Mouse (Mus musculus) kidney, postnatal 0 days (tissue): ENCODE results near the gene Mast4. TPM values are rescaled to one million over a fixed set of nuclear protein-coding genes. Genes with fewer than 3 reads are reported as not detected.

Experiments
- ATAC-seq: fragments of 200-750 bp; cut with Nextera tagmentation; replicated peaks from 2 replicates; pipeline ENCODE4 v1.8.0; 2017; ENCODE audit warnings: low read depth, moderate number of reproducible peaks, moderate TSS enrichment, moderate library complexity; ENCODE audit not compliant: low FRiP score
- DNase-seq: peaks from one replicate; pipeline ENCODE4 v3.0.0-alpha.2; 2016; ENCODE audit warnings: low spot score
- H3K27ac ChIP-seq: fragments of 300-500 bp; sonication (generic); 2 replicates; pipeline ENCODE4 v1.5.1; 2014; ENCODE audit warnings: mild to moderate bottlenecking
- H3K27me3 ChIP-seq: fragments of 300-500 bp; sonication (generic); 2 replicates; pipeline ENCODE4 v1.6.1; 2014; ENCODE audit warnings: low read length, mixed read lengths; ENCODE audit not compliant: insufficient read depth
- H3K36me3 ChIP-seq: fragments of 300-500 bp; sonication (generic); 2 replicates; pipeline ENCODE4 v1.6.1; 2014; ENCODE audit warnings: low read length, mixed read lengths; ENCODE audit not compliant: insufficient read depth
- H3K4me1 ChIP-seq: fragments of 300-500 bp; sonication (generic); replicated peaks from 2 replicates; pipeline ENCODE4 v1.6.1; 2014; ENCODE audit warnings: antibody characterized with exemption, low read length, mixed read lengths; ENCODE audit not compliant: insufficient read depth
- H3K4me2 ChIP-seq: fragments of 300-500 bp; sonication (generic); 2 replicates; pipeline ENCODE4 v1.6.1; 2014; ENCODE audit warnings: mild to moderate bottlenecking, low read length, moderate library complexity, mixed read lengths
- H3K4me3 ChIP-seq: fragments of 300-500 bp; sonication (generic); replicated peaks from 2 replicates; pipeline ENCODE4 v1.5.1; 2014; ENCODE audit warnings: low read depth, low read length
- H3K9ac ChIP-seq: fragments of 300-500 bp; sonication (generic); 2 replicates; pipeline ENCODE4 v1.6.1; 2014; ENCODE audit warnings: low read depth, low read length
- H3K9me3 ChIP-seq: fragments of 300-500 bp; sonication (generic); replicated peaks from 2 replicates; pipeline ENCODE4 v1.6.1; 2016; ENCODE audit warnings: low read length, inconsistent platforms, mixed read lengths
- CTCF ChIP-seq: IDR thresholded peaks from 2 replicates; pipeline ENCODE4 v1.5.1; 2016; ENCODE audit warnings: antibody characterized with exemption, low read depth, mild to moderate bottlenecking, moderate library complexity
- whole genome bisulfite sequencing: fragments of 180-500 bp; shearing (Covaris S2); extraction: QIAGEN DNeasy Blood & Tissue Kit; methylation state at CpG from one replicate; pipeline ENCODE4 v1.1.7; 2014; 5-methylcytosine and 5-hydroxymethylcytosine counted together
- polyA plus RNA-seq: library from polyadenylated mRNA; unstranded; fragments of >200 nt; fragmentation: Nextera tagmentation; extraction: Ambion mirVana; gene quantifications from 2 replicates; pipeline ENCODE4 v1.2.1, GENCODE M21; 2015

Mast4 gene
- polyA plus RNA-seq, 1 experiment from 2014 or later = 10.6 TPM

DNA sequence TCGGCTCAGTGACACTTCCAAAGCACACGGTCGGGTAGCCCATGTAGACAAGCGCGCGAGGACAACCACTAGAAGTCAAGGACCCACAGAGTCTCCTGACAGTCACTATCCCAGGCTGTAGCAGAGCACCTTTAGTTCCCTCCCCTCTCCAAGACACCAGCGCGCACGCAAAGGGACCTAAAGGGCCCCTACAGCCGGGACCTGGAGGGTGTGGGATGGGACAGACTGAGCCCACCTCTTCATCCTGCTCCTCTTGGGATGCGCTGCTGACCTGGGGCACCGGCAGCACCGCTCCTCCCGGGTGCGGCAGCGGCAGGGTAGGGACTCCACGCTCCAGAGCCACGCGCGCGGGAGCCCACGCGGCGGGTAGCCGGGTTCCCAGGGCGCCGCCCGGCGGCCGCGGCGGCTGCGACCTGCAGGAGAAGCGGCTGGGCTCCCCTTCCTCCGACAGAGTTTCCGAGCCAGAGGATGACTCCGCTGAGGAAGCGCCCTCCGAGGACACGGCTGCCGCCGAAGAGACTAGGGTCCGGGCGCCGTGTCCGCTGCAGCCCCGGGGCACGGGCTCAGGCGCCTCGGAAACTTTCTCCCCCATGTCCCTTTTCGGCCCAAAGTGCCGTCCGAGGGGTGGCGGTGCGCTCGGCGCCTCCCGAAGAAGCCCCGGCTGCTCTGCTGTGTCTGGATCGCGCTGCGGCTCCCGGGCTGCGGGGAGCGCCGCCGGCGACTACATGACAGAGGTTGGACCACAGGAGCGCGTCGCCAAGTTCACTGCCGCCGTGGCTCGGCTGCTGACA is 501 bp downstream of the Mast4 start:
- Histone ChIP-seq H3K27me3 (peaks cover 6% of the 10 kb centered on the region; the same call in 1 of the 2 replicates), H3K4me3 (peak overlapping the region; percentile 64), H3K27ac (no peak overlapping the region), H3K4me1 (peaks cover 13% of the 10 kb centered on the region; the same call in 1 of the 2 replicates), H3K9me3 (no peaks in the 10 kb centered on the region), H3K4me2 (peak overlapping the region; percentile 98), H3K36me3 (no peaks in the 10 kb centered on the region), H3K9ac (peak overlapping the region; percentile 58)
- TF ChIP-seq CTCF = 0 out of 2 replicates have a peak, but pooled peaks have one; percentile 5
- under 1% methylated on average over 73 of the region's 74 CpGs for WGBS
- DNase-seq = peak; percentile 46
- peak; percentile 43 for ATAC-seq

DNA sequence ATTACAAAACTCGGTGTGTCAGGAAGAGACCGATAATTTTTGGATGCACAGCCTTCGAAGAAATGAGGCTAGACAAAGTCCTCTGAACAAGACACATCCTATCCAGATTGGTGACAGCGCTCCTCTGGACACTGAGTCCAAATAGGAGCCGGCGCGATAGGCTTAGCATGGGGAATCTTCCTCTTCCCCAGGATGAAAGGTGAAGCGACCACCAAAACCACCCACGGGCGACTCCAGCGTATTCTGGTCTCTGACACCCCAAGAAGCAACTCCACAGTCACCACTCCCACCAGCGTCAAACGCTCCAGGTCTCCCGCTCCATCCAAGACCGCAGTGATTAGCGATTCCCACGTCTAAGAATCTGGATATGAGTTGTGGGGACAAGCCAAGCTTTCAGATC is 1.1 kb downstream of the Mast4 start:
- ATAC-seq (no peak), DNase-seq (no peak)
- no peak overlapping the region; the same call in 1 of the 2 replicates for H3K9ac ChIP-seq
- TF ChIP-seq CTCF = no peak
- peak overlapping the region; percentile 98 for H3K4me2 ChIP-seq
- no peaks in the 10 kb centered on the region for H3K9me3 ChIP-seq
- 1% methylated on average over 17 of the region's 17 CpGs for WGBS
- no peak overlapping the region for H3K27ac ChIP-seq
- H3K36me3 ChIP-seq = no peaks in the 10 kb centered on the region
- H3K4me3 ChIP-seq = peak overlapping the region; percentile 64
- peaks cover 6% of the 10 kb centered on the region; the same call in 1 of the 2 replicates for H3K27me3 ChIP-seq
- peaks cover 14% of the 10 kb centered on the region; the same call in 1 of the 2 replicates for H3K4me1 ChIP-seq

DNA sequence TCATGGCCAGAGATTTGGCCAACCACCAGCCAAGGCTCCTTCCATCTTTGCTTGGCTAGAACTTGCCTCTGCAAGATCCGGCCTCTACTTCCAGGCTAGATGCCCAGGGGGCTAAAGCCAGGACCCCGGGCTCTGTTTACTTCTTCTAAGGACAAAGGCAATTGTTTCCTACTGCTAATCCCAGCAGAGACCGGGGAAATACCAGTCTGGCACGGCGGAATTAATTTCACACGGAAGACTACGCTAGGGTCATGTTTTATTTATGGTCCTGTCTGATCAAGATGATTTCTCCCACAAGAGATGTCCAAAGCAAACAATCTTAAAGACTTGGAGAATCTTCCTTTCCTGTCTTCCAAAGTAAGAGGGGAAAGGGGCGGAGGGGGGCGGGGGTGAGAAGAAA is 1.6 kb downstream of the Mast4 start:
- H3K9me3 ChIP-seq = no peaks in the 10 kb centered on the region
- peaks cover 17% of the 10 kb centered on the region; the same call in 1 of the 2 replicates for H3K4me1 ChIP-seq
- 10% methylated on average over 9 of the region's 9 CpGs for WGBS
- H3K4me3 ChIP-seq = peak overlapping the region; percentile 64
- TF ChIP-seq CTCF = no peak
- ATAC-seq (no peak), DNase-seq (no peak)
- no peak overlapping the region for H3K27ac ChIP-seq
- H3K36me3 ChIP-seq = no peaks in the 10 kb centered on the region
- H3K9ac ChIP-seq = no peak overlapping the region
- H3K27me3 ChIP-seq = peaks cover 6% of the 10 kb centered on the region; the same call in 1 of the 2 replicates
- H3K4me2 ChIP-seq = peak overlapping the region; percentile 98

DNA sequence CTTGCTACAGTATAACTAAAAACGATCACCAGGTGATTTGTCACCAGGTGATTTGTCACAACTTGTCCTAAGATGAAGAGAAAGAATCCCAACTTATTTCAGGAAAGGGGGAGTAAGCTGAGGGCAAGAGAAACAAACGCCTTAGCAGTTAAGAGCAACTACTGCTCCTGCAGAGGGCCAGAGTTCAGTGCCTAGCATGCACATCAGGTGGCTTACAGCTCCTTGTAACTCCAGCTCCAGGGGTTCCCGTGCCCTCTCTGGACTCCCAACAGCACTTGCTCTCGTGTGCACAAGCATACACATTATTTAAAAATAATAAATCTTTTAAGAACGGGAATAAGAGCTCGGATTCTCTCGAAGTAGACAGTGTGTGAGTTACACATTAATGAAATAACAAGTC is 3.2 kb downstream of the Mast4 start:
- WGBS = 35% methylated on average over 7 of the region's 7 CpGs
- TF ChIP-seq CTCF = no peak
- ATAC-seq (no peak), DNase-seq (no peak)
- H3K9me3 ChIP-seq = no peaks in the 10 kb centered on the region
- peaks cover 17% of the 10 kb centered on the region; the same call in 1 of the 2 replicates for H3K4me1 ChIP-seq
- no peaks in the 10 kb centered on the region for H3K36me3 ChIP-seq
- no peak overlapping the region for H3K4me2 ChIP-seq
- H3K27ac ChIP-seq = no peak overlapping the region
- H3K4me3 ChIP-seq = no peak overlapping the region
- no peak overlapping the region for H3K9ac ChIP-seq
- H3K27me3 ChIP-seq = peaks cover 6% of the 10 kb centered on the region; the same call in 1 of the 2 replicates

DNA sequence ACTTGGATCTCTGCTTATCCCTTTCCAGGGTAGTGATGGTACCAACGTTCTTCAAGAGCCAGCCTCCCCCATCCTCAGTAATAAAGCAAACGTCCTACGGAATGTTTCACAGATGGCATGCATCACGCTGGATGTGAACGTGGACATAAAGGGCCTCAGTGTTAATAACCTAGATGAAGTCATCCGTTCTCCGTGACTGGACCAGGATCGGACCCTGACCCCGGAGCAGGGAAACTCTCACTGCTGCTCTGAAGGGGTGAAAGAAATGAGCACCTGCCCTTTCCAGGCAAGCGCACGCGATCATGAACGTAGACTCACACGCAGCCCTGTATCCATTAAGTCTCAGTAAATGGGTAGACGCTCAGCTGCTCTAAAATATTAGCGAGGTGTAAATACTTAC is 6.0 kb downstream of the Mast4 start:
- DNase-seq (peak; percentile 37), ATAC-seq (peak; percentile 74)
- Histone ChIP-seq H3K36me3 (no peaks in the 10 kb centered on the region), H3K9me3 (no peaks in the 10 kb centered on the region), H3K27me3 (no peaks in the 10 kb centered on the region), H3K9ac (no peak overlapping the region), H3K4me2 (peak overlapping the region; percentile 13; the same call in 1 of the 2 replicates), H3K4me3 (no peak overlapping the region), H3K27ac (no peak overlapping the region), H3K4me1 (0 out of 2 replicates have a peak, but pooled peaks cover 5% of the 10 kb centered on the region)
- no peak for TF ChIP-seq CTCF
- WGBS = 28% methylated on average over 16 of the region's 16 CpGs

DNA sequence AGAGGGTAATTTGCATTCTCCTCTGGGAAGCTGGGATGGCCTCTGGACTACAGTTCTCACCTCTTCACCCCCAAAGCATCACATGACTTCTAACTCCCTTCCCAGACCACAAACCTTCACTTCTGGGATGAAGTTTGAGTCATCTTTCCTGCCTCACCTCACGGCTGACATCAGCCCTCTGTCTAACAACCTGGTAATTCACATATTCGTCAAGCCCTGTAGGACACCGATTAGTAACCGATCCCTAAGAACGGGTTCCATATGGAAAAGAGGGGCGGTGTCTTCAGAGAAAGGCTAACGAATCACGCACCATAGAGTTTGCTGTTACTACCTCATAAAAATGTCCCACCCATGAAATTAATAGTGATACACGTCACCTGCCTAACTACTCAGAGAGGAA is 6.5 kb downstream of the Mast4 start:
- Histone ChIP-seq H3K4me1 (0 out of 2 replicates have a peak, but pooled peaks cover 4% of the 10 kb centered on the region), H3K4me2 (peak overlapping the region; percentile 13; the same call in 1 of the 2 replicates), H3K36me3 (no peaks in the 10 kb centered on the region), H3K27ac (no peak overlapping the region), H3K9ac (no peak overlapping the region), H3K27me3 (no peaks in the 10 kb centered on the region), H3K4me3 (no peak overlapping the region), H3K9me3 (no peaks in the 10 kb centered on the region)
- TF ChIP-seq CTCF = no peak
- WGBS = 18% methylated on average over 9 of the region's 9 CpGs
- DNase-seq (no peak), ATAC-seq (peak; percentile 44)
